15 mouse cellular contexts compared by ENCODE assay signal in genomic region chr2:180208976-180209375, GRCm38 (mm10). TPM values are rescaled to one million over a fixed set of nuclear protein-coding genes. Genes with fewer than 3 reads are reported as not detected.
"Had no signal": no experiment of that assay in that cellular context is flagged by ENCODE, and none has a peak within 500 bp of the region (broad histone marks: within the 10 kb centered on the region; RNA-seq: fewer than 3 reads in every experiment).

No protein-coding gene starts in this region.

- H3K36me3 ChIP-seq: liver, embryonic 13.5 days had no signal

- H3K9ac ChIP-seq: kidney, embryonic 15.5 days; liver, embryonic 13.5 days; lung, embryonic 15.5 days had no signal

- H3K4me3 ChIP-seq: kidney, embryonic 15.5 days; left cerebral cortex, adult 2 months; liver, embryonic 13.5 days; lung, embryonic 15.5 days; megakaryocyte, embryonic 14.5 days; midbrain, embryonic 10.5 days had no signal

- H3K27me3 ChIP-seq: kidney, embryonic 15.5 days; liver, embryonic 13.5 days; lung, embryonic 15.5 days had no signal

- H3K9me3 ChIP-seq: kidney, embryonic 15.5 days; lung, embryonic 15.5 days; midbrain, embryonic 10.5 days had no signal

- H3K27ac ChIP-seq: kidney, embryonic 15.5 days; left cerebral cortex, adult 2 months; liver, embryonic 13.5 days; lung, embryonic 15.5 days; macrophage; midbrain, embryonic 10.5 days had no signal

- H3K4me1 ChIP-seq: kidney, embryonic 15.5 days; lung, embryonic 15.5 days had no signal

- DNase-seq: kidney, adult 8-10 months; kidney, postnatal 10 days; kidney, postnatal 36 days; layer of hippocampus, postnatal 36 days; liver, embryonic 13.5 days; midbrain, embryonic 14.5 days; thymus, adult 2 months; thymus, postnatal 14 days; thymus, postnatal 4 days had no signal

- H3K4me2 ChIP-seq: kidney, embryonic 15.5 days; liver, embryonic 13.5 days; lung, embryonic 15.5 days had no signal

RNA-seq across cellular contexts. Expression of gene Lama5, which starts 16.7 kb away (rescaled TPM):
- polyA plus RNA-seq: macrophage had no signal
